Mouse (Mus musculus): Measurements from ENCODE around the gene Hhipl2. TPM values are rescaled to one million over a fixed set of nuclear protein-coding genes. Genes with fewer than 3 reads are reported as not detected.

Gene Hhipl2
- polyA plus RNA-seq, 1 experiment from 2014 or later, result 0.10 TPM

GRCm38 (mm10) chr1:183414081-183414727, 3.8 kb upstream of the Hhipl2 start:
- WGBS, result 92% methylated on average over 15 of the region's 15 CpGs
- Histone ChIP-seq H3K36me3 (peaks cover 34% of the 10 kb centered on the region), H3K27me3 (ENCODE audit: low read depth, poor library complexity, severe bottlenecking) (no peaks in the 10 kb centered on the region), H3K27ac (no peak overlapping the region), H3K4me1 (no peaks in the 10 kb centered on the region), H3K4me3 (no peak overlapping the region), H3K9me3 (replicated peaks) (no peaks in the 10 kb centered on the region)
- no peak for DNase-seq (ENCODE audit: low spot score)

- no peak overlapping the region for H3K27ac ChIP-seq
- no peaks in the 10 kb centered on the region for H3K9me3 ChIP-seq (replicated peaks)
- WGBS, result 89% methylated on average over 7 of the region's 7 CpGs
- no peaks in the 10 kb centered on the region for H3K36me3 ChIP-seq
- DNase-seq (ENCODE audit: low spot score), result no peak
- H3K27me3 ChIP-seq (ENCODE audit: low read depth, poor library complexity, severe bottlenecking), result no peaks in the 10 kb centered on the region
- no peaks in the 10 kb centered on the region for H3K4me1 ChIP-seq
- no peak overlapping the region for H3K4me3 ChIP-seq
Measured at GRCm38 (mm10) chr1:183419741-183420140, 1.7 kb downstream of the Hhipl2 start.

DNA sequence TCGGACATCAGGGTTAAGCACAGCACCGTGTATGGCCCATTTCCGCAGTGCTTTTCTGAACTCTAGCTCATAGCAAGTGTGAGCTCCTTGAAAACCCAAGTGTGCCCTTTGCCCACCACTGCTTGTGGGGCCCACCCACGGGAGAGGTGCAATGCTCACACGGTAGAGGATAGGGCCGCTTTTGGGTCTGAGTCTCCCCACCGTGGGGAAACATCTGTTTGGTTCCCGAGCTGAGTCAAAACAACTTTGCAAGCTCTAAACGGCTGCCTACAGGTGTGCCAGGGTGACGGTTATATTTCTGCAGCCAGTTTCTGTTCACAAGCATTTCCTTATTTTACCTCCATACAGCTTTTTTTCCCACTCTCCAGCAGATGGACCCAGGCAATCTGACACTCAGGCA, 2.3 kb downstream of the Hhipl2 start:
- H3K4me1 ChIP-seq, result no peaks in the 10 kb centered on the region
- H3K36me3 ChIP-seq, result no peaks in the 10 kb centered on the region
- DNase-seq (ENCODE audit: low spot score), result no peak
- no peak overlapping the region for H3K27ac ChIP-seq
- WGBS, result 91% methylated on average over 10 of the region's 10 CpGs
- no peaks in the 10 kb centered on the region for H3K27me3 ChIP-seq (ENCODE audit: low read depth, poor library complexity, severe bottlenecking)
- H3K4me3 ChIP-seq, result no peak overlapping the region
- no peaks in the 10 kb centered on the region for H3K9me3 ChIP-seq (replicated peaks)

- H3K4me3 ChIP-seq, result no peak overlapping the region
- no peak for DNase-seq (ENCODE audit: low spot score)
- H3K4me1 ChIP-seq, result no peaks in the 10 kb centered on the region
- H3K36me3 ChIP-seq, result no peaks in the 10 kb centered on the region
- H3K9me3 ChIP-seq (replicated peaks), result no peaks in the 10 kb centered on the region
- WGBS, result 96% methylated on average over 7 of the region's 7 CpGs
- H3K27me3 ChIP-seq (ENCODE audit: low read depth, poor library complexity, severe bottlenecking), result no peaks in the 10 kb centered on the region
- no peak overlapping the region for H3K27ac ChIP-seq
Measured at GRCm38 (mm10) chr1:183424100-183424499, 6.1 kb downstream of the Hhipl2 start.

DNA sequence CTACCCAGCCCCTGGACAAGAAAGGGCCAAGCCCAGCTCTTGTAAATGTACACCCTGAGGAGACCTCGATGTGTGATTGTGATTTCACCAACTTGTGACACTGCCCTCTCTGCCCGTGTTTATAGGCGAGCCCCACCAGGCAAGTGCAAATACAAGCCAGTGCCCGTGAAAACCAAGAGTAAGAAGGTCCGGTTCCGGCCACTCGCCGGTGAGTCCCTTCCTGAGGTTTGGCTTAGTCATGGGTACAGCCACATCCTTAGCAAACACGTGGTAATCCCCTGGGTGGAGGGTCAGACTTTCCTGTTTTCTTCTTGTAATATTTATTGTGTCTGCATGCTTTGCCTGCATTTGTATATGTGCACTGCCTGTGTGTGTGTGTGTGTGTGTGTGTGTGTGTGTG, 16.9 kb downstream of the Hhipl2 start:
- H3K9me3 ChIP-seq (replicated peaks), result no peaks in the 10 kb centered on the region
- no peak overlapping the region for H3K4me3 ChIP-seq
- H3K36me3 ChIP-seq, result no peaks in the 10 kb centered on the region
- H3K4me1 ChIP-seq, result peaks cover 17% of the 10 kb centered on the region
- no peak overlapping the region for H3K27ac ChIP-seq
- DNase-seq (ENCODE audit: low spot score), result no peak
- 90% methylated on average over 9 of the region's 9 CpGs for WGBS
- no peaks in the 10 kb centered on the region for H3K27me3 ChIP-seq (ENCODE audit: low read depth, poor library complexity, severe bottlenecking)

DNA sequence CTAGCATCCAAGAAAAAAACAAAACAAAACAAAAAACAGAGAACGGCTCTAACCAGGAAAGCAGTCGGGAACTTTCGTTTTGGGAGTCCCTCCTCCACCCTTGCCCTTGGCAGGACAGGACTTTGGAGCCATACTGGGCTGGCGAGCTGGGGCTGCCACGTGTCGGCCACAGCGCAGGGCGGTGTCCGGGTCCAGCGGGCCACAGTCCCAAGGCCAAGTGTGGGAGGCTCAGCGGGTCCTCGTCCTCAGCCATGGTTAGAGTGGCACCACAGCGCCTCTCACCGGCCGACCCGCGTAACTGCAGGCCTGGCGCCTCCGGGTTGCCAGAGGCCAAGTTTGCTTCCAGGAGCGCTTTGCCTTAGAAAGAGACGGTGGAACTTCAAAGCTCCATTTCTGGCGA, 21.0 kb downstream of the Hhipl2 start:
- no peaks in the 10 kb centered on the region for H3K27me3 ChIP-seq (ENCODE audit: low read depth, poor library complexity, severe bottlenecking)
- H3K4me3 ChIP-seq, result 0 out of 2 replicates have a peak overlapping the region, but pooled peaks have one; percentile 24
- peak; percentile 72 for DNase-seq (ENCODE audit: low spot score)
- H3K4me1 ChIP-seq, result peaks cover 20% of the 10 kb centered on the region
- 28% methylated on average over 22 of the region's 22 CpGs for WGBS
- H3K9me3 ChIP-seq (replicated peaks), result no peaks in the 10 kb centered on the region
- no peaks in the 10 kb centered on the region for H3K36me3 ChIP-seq
- H3K27ac ChIP-seq, result 0 out of 2 replicates have a peak overlapping the region, but pooled peaks have one; percentile 46

- H3K27me3 ChIP-seq (ENCODE audit: low read depth, poor library complexity, severe bottlenecking), result no peaks in the 10 kb centered on the region
- 26% methylated on average over 19 of the region's 19 CpGs for WGBS
- H3K4me1 ChIP-seq, result peaks cover 20% of the 10 kb centered on the region
- 0 out of 2 replicates have a peak overlapping the region, but pooled peaks have one; percentile 9 for H3K4me3 ChIP-seq
- peak; percentile 85 for DNase-seq (ENCODE audit: low spot score)
- no peaks in the 10 kb centered on the region for H3K36me3 ChIP-seq
- H3K9me3 ChIP-seq (replicated peaks), result no peaks in the 10 kb centered on the region
- no peak overlapping the region for H3K27ac ChIP-seq
Measured at GRCm38 (mm10) chr1:183442015-183442774, 24.2 kb downstream of the Hhipl2 start.

DNA sequence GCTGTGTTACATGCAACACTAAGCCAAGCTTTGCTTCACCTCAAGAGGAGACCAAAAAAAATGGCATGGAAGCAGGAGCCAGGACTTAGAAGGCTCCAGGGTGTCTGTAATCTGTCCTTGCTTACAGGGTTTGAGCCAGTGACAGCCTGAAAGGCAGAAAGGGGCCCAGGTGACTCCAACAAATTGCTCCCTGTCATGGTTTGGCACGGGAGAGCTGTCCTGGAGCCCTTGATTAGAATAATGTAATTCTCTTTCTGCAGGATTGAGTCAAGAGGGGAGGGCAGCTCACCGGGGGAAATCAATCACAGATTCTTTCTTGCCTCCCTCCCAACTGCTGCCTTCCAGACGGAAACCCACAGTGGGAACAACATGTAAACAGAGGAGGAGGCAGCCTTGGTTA, 35.1 kb downstream of the Hhipl2 start:
- no peaks in the 10 kb centered on the region for H3K27me3 ChIP-seq (ENCODE audit: low read depth, poor library complexity, severe bottlenecking)
- WGBS, result 25% methylated on average over 3 of the region's 3 CpGs
- H3K27ac ChIP-seq, result no peak overlapping the region
- no peak for DNase-seq (ENCODE audit: low spot score)
- H3K4me3 ChIP-seq, result no peak overlapping the region
- no peaks in the 10 kb centered on the region for H3K36me3 ChIP-seq
- H3K9me3 ChIP-seq (replicated peaks), result no peaks in the 10 kb centered on the region
- H3K4me1 ChIP-seq, result no peaks in the 10 kb centered on the region

Other genes starting within 250 kb of the Hhipl2 start
- gene Disp1, start 196.7 kb upstream of the Hhipl2 start, polyA plus RNA-seq (2016; fragmentation: Nextera tagmentation; extraction: Ambion mirVana), result 21.8 and 23.1 TPM in 2 replicates
- 45.1 and 45.7 TPM in 2 replicates for gene Aida, start 121.6 kb upstream of the Hhipl2 start, polyA plus RNA-seq (2016; fragmentation: Nextera tagmentation; extraction: Ambion mirVana)
- gene Brox, start 120.9 kb upstream of the Hhipl2 start, polyA plus RNA-seq (2016; fragmentation: Nextera tagmentation; extraction: Ambion mirVana), result 29.8 and 35.1 TPM in 2 replicates
- gene Mia3, start 48.7 kb upstream of the Hhipl2 start, polyA plus RNA-seq (2016; fragmentation: Nextera tagmentation; extraction: Ambion mirVana), result 79.3 and 103 TPM in 2 replicates
- gene Taf1a, start 29.2 kb upstream of the Hhipl2 start, polyA plus RNA-seq (2016; fragmentation: Nextera tagmentation; extraction: Ambion mirVana), result 19.9 and 23.8 TPM in 2 replicates

Data from limb, embryonic 10.5 days (tissue).